Mouse (Mus musculus) neutrophil, adult 65 days (primary cell): ENCODE measurements around the gene Clec2h. TPM values are rescaled to one million over a fixed set of nuclear protein-coding genes. Genes with fewer than 3 reads are reported as not detected.

ENCODE experiments used
- total RNA-seq: library from RNA; stranded (reverse); gene quantifications from 2 replicates; pipeline ENCODE4 v1.2.4, GENCODE M21; 2023

Gene Clec2h
- total RNA-seq = not detected in 2 replicates

GRCm38 (mm10) chr6:128662206-128662605, at the start of gene Clec2h:
TSS of gene Clec2h (plus strand) at chr6:128662385.

DNA sequence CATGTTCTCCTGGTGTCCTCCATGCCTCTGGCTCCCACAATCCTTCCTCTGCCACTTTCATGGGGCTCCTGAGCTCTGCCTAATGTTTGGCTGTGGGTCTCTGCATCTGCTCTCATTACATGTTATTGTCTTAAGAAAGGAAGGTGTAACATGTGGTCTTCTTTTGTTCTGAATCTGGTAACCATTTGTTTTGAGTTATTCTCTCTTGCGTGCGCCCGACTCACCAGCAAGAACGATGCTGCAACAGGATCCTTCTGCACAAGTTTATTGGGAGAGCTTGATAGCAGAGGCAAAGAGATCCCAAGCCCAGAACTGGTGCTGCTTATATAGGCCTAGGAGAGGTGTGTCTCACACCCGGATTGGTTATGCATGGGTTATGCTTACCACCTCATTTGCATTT, 38.8 kb upstream of the Clec2h start, which contains the start of gene Klrb1a:
Gene Klrb1a (minus strand): TSS at position 101 of the 400 bp plus-strand sequence.

GRCm38 (mm10) chr6:128722959-128723358, 60.8 kb downstream of the Clec2h start, which contains the start of gene Klrb1:
TSS of gene Klrb1 (minus strand) at chr6:128723059.

Other genes starting within 250 kb of the Clec2h start
- 8.4 and 14.2 TPM in 2 replicates for gene Itfg2, start 237.5 kb upstream of the Clec2h start, total RNA-seq
- 26.8 and 30.6 TPM in 2 replicates for gene Fkbp4, start 223.7 kb upstream of the Clec2h start, total RNA-seq
- gene Pzp, start 135.7 kb upstream of the Clec2h start, total RNA-seq = not detected in 2 replicates
- not detected in 2 replicates for gene A2ml1, start 80.8 kb upstream of the Clec2h start, total RNA-seq
- gene Klrb1a, start 38.9 kb upstream of the Clec2h start, total RNA-seq = not detected in 2 replicates
- gene Klrb1, start 60.7 kb downstream of the Clec2h start, total RNA-seq = not detected in 2 replicates
- gene Klrb1c, start 126.8 kb downstream of the Clec2h start, total RNA-seq = 0.16 TPM in 1 of 2 replicates, not detected in the other
- gene Gm44511, start 163.9 kb downstream of the Clec2h start, total RNA-seq = not detected in 2 replicates
- gene Klrb1b, start 163.9 kb downstream of the Clec2h start, total RNA-seq = not detected in 2 replicates
- gene Clec2i, start 225.2 kb downstream of the Clec2h start, total RNA-seq = 6.1 and 6.5 TPM in 2 replicates
- 20.0 and 27.4 TPM in 2 replicates for gene BC035044, start 228.7 kb downstream of the Clec2h start, total RNA-seq